Mouse (Mus musculus) forebrain, embryonic 16.5 days (tissue): ENCODE measurements at regions not wholly inside any gene's neighbourhood (a gene's known extent, or its start where the extent isn't known, plus 50 kb on each side); places are given as distances from the start of the nearest gene placed in this dataset.

Experiments
- ATAC-seq: fragments of 200-750 bp; cut with Nextera tagmentation; 2 replicates; pipeline ENCODE4 v1.8.0; 2017; ENCODE audit warnings: mild to moderate bottlenecking, moderate library complexity
- H3K27ac ChIP-seq: fragments of 300-500 bp; sonication (generic); 2 replicates; pipeline ENCODE4 v1.5.1; 2014; ENCODE audit warnings: low read length, control low read depth
- H3K27me3 ChIP-seq: fragments of 300-500 bp; sonication (generic); replicated peaks from 2 replicates; pipeline ENCODE4 v1.6.1; 2014; ENCODE audit warnings: low read length; ENCODE audit not compliant: control insufficient read depth, insufficient read depth
- H3K36me3 ChIP-seq: fragments of 300-500 bp; sonication (generic); 2 replicates; pipeline ENCODE4 v1.6.1; 2014; ENCODE audit not compliant: control insufficient read depth, insufficient read depth
- H3K4me1 ChIP-seq: fragments of 300-500 bp; sonication (generic); replicated peaks from 2 replicates; pipeline ENCODE4 v1.6.1; 2014; ENCODE audit warnings: low read length; ENCODE audit not compliant: control insufficient read depth, insufficient read depth
- H3K4me2 ChIP-seq: fragments of 300-500 bp; sonication (generic); 2 replicates; pipeline ENCODE4 v1.6.1; 2014; ENCODE audit warnings: mild to moderate bottlenecking, low read length, control low read depth
- H3K4me3 ChIP-seq: fragments of 300-500 bp; sonication (generic); replicated peaks from 2 replicates; pipeline ENCODE4 v1.5.1; 2014; ENCODE audit warnings: mild to moderate bottlenecking, low read length, control low read depth
- H3K9ac ChIP-seq: fragments of 300-500 bp; sonication (generic); replicated peaks from 2 replicates; pipeline ENCODE4 v1.6.1; 2014; ENCODE audit warnings: low read depth, low read length, control low read depth
- H3K9me3 ChIP-seq: fragments of 300-500 bp; sonication (generic); 2 replicates; pipeline ENCODE4 v1.6.1; 2016; ENCODE audit warnings: low read length; ENCODE audit not compliant: control insufficient read depth
- WGBS: fragments of 180-500 bp; shearing (Covaris S2); extraction: QIAGEN DNeasy Blood & Tissue Kit; methylation state at CpG from one replicate; pipeline ENCODE4 v1.1.7; 2014; 5-methylcytosine and 5-hydroxymethylcytosine counted together

DNA sequence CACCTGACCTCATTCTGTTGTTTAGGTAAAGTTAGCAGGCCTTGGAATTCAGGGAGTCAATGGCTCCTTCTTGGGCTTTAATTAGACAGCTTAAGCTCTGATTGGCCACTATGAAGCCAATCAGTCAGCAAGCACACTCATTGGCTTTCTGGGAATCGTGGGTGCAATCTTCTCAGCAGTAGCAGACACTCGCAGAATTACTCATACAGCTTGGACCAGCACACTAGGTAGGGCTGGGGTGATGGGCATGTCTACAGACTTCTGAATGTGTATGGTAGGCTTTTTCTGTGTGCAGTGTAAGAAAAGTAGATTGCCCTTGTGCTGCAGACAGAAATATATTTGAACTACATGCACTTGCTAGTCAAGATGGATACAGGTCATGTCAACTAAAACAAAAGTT lies 143.4 kb downstream of the Foxb1 start:
- H3K27me3 ChIP-seq, result no peaks in the 10 kb centered on the region; the same call in 1 of the 2 replicates
- no peaks in the 10 kb centered on the region for H3K4me1 ChIP-seq
- H3K27ac ChIP-seq, result no peak overlapping the region
- no peak for ATAC-seq
- H3K9ac ChIP-seq, result no peak overlapping the region
- no peaks in the 10 kb centered on the region for H3K36me3 ChIP-seq
- 57% methylated on average over 2 of the region's 2 CpGs for WGBS
- H3K9me3 ChIP-seq, result no peaks in the 10 kb centered on the region
- H3K4me2 ChIP-seq, result no peak overlapping the region
- no peak overlapping the region for H3K4me3 ChIP-seq

DNA sequence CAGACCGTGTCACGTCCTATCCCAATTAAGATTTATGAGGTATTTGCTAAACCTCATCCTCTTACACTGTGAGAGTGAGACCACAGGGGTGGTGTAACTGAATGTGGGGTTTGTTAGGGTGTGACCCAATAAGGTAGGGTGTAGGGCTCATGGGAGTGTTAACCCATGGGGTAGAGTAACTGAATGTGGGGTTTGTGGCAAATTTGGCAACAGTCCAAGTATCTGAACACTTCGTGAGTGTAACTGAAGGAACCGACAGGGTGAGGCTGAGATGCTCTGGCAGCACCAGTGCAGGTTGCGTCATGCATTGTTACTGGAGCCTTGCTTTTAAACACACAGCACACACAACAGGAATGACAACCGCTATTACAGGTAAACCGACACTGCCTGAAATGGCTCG lies 144.1 kb downstream of the Anxa2 start:
- H3K4me1 ChIP-seq, result peaks cover 8% of the 10 kb centered on the region
- no peak overlapping the region for H3K27ac ChIP-seq
- no peaks in the 10 kb centered on the region for H3K9me3 ChIP-seq
- no peak overlapping the region for H3K4me3 ChIP-seq
- H3K4me2 ChIP-seq, result no peak overlapping the region
- H3K36me3 ChIP-seq, result no peaks in the 10 kb centered on the region
- peaks cover 13% of the 10 kb centered on the region; the same call in 1 of the 2 replicates for H3K27me3 ChIP-seq
- H3K9ac ChIP-seq, result no peak overlapping the region
- WGBS, result 66% methylated on average over 8 of the region's 8 CpGs
- ATAC-seq, result no peak

GRCm38 (mm10) chr9:69592329-69593062 lies 139.1 kb downstream of the Anxa2 start:
- peaks cover 11% of the 10 kb centered on the region for H3K4me1 ChIP-seq
- peaks cover 26% of the 10 kb centered on the region for H3K27me3 ChIP-seq
- no peak overlapping the region for H3K27ac ChIP-seq
- no peaks in the 10 kb centered on the region for H3K9me3 ChIP-seq
- no peaks in the 10 kb centered on the region for H3K36me3 ChIP-seq
- H3K4me2 ChIP-seq, result peak overlapping the region; percentile 47
- no peak overlapping the region for H3K4me3 ChIP-seq
- ATAC-seq, result peak; percentile 85
- 14% methylated on average over 15 of the region's 15 CpGs for WGBS
- H3K9ac ChIP-seq, result no peak overlapping the region

DNA sequence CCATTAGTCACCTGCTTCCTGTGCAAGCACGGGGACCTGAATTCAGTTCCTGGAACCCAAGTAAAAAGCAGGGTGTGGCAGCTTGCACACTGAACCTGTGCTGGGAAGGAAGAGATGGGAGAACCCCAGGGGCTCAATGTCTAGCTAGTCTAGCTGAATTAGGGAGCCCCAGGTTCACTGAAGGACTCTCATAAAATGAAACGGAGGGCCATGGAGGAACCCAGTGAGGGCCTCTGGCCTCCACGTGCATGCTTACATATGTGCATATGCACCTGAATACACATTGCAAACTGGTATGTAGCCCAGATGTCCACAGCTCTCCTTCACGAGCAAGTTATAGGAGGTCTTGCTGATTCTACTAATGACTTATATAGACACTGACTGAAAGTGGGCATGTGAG lies 135.4 kb downstream of the Anxa2 start:
- no peak for ATAC-seq

GRCm38 (mm10) chr9:69587096-69587495 lies 133.7 kb downstream of the Anxa2 start:
- Histone ChIP-seq H3K4me1 (no peaks in the 10 kb centered on the region), H3K9ac (no peak overlapping the region), H3K4me2 (no peak overlapping the region), H3K9me3 (no peaks in the 10 kb centered on the region), H3K27ac (no peak overlapping the region), H3K4me3 (no peak overlapping the region), H3K27me3 (peaks cover 20% of the 10 kb centered on the region), H3K36me3 (no peaks in the 10 kb centered on the region)
- ATAC-seq, result no peak
- WGBS, result 79% methylated on average over 3 of the region's 3 CpGs

More for the DNA sequence above, 135.4 kb downstream of the Anxa2 start:
- 85% methylated on average over 4 of the region's 4 CpGs for WGBS
- Histone ChIP-seq H3K27ac (no peak overlapping the region), H3K4me3 (no peak overlapping the region), H3K9ac (no peak overlapping the region), H3K9me3 (no peaks in the 10 kb centered on the region), H3K4me2 (no peak overlapping the region), H3K4me1 (peaks cover 11% of the 10 kb centered on the region), H3K36me3 (no peaks in the 10 kb centered on the region), H3K27me3 (peaks cover 20% of the 10 kb centered on the region)

DNA sequence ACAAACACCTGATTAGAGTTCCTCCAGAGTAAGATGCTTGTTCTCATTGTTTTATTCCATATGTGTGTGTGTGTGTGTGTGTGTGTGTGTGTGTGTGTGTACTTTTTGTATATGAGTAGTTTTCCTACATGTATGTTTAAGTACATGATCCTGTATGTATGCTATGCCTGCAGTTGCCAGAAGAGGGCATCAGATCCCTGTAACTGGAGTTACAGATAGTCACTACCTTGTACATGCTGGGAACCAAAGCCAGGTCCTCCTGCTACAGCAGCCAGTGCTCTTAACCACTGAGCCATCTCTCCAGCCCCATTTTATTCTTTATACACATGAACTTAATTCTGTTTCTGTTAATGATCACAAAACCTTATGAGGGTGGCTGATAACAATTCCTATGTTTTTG lies 127.8 kb downstream of the Anxa2 start:
- Histone ChIP-seq H3K9ac (no peak overlapping the region), H3K4me2 (no peak overlapping the region), H3K36me3 (no peaks in the 10 kb centered on the region), H3K4me1 (no peaks in the 10 kb centered on the region), H3K9me3 (no peaks in the 10 kb centered on the region), H3K27me3 (no peaks in the 10 kb centered on the region), H3K27ac (no peak overlapping the region), H3K4me3 (no peak overlapping the region)
- ATAC-seq, result no peak

DNA sequence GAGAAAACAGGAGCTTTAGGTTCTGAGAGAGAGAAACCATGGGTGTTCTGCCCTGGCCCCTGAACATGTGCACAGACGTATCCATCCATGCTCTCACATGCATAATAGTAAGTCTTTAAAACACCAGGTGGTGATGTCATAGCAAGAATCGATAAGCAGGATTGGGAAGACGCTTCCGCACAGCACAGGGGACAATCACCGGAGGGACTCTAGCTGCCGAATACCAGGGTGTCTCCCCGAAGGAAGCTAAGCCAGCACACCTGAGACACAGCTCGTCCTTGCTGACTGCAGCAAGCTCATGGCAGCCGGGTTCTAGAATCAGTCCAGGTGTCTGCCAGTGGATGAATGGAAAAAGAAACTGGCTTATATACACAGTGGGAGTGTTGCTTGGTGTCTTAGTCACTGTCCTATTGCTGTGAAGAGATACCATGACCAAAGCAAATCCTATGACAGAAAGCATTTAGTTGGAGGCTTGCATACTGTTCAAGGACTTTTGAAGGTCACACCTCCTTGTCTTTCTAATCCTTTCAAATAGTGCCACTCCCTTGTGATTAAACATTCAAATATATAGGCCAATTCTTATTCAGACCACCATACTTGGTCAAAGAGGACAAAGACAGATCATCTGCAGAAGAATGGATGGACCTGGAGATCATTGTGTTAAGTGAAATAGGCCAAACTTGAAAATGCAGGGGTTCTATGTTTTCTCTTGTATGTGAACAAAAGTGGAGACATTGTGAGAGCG lies 124.4 kb downstream of the Anxa2 start:
- 93% methylated on average over 10 of the region's 10 CpGs for WGBS

DNA sequence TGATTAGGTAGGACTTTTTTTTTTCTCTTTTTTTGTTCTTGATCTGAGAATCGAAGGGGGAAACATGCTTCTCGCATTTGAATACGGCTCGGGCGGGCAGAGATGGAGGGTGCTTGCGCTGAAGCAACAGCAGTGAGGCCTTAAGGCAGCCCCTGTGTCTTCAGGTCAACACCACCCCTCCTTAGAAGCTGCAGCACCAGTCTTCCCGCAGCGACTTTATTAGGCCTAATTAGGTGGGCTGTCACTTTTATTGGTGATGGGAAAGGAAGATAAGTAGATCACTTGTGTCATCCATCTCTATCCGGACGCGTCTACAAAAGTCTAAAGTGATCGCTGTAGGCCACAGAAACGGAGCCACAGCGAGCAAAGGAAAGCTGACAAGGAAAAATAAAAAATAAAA lies 122.0 kb downstream of the Anxa2 start:
- Histone ChIP-seq H3K27ac (no peak overlapping the region), H3K4me2 (no peak overlapping the region), H3K4me3 (no peak overlapping the region), H3K27me3 (no peaks in the 10 kb centered on the region), H3K36me3 (no peaks in the 10 kb centered on the region), H3K9ac (no peak overlapping the region), H3K4me1 (no peaks in the 10 kb centered on the region), H3K9me3 (no peaks in the 10 kb centered on the region)
- WGBS, result 73% methylated on average over 14 of the region's 14 CpGs
- ATAC-seq, result no peak

More for the DNA sequence above, 124.4 kb downstream of the Anxa2 start:
- no peaks in the 10 kb centered on the region for H3K27me3 ChIP-seq
- H3K4me3 ChIP-seq, result no peak overlapping the region
- no peaks in the 10 kb centered on the region for H3K9me3 ChIP-seq
- H3K4me1 ChIP-seq, result no peaks in the 10 kb centered on the region
- H3K4me2 ChIP-seq, result no peak overlapping the region
- no peak overlapping the region for H3K9ac ChIP-seq
- no peak overlapping the region for H3K27ac ChIP-seq
- ATAC-seq, result no peak
- no peaks in the 10 kb centered on the region for H3K36me3 ChIP-seq

- no peaks in the 10 kb centered on the region for H3K9me3 ChIP-seq
- no peaks in the 10 kb centered on the region for H3K4me1 ChIP-seq
- H3K9ac ChIP-seq, result no peak overlapping the region
- H3K27ac ChIP-seq, result no peak overlapping the region
- H3K36me3 ChIP-seq, result no peaks in the 10 kb centered on the region
- no peak overlapping the region for H3K4me2 ChIP-seq
- ATAC-seq, result no peak
- no peaks in the 10 kb centered on the region for H3K27me3 ChIP-seq
- no peak overlapping the region for H3K4me3 ChIP-seq
- 71% methylated on average over 13 of the region's 13 CpGs for WGBS
These were observed 115.3 kb downstream of the Anxa2 start for GRCm38 (mm10) chr9:69568631-69569230.
